Mouse (Mus musculus): Measurements from ENCODE around the gene Arrdc2.

Gene Arrdc2

DNA sequence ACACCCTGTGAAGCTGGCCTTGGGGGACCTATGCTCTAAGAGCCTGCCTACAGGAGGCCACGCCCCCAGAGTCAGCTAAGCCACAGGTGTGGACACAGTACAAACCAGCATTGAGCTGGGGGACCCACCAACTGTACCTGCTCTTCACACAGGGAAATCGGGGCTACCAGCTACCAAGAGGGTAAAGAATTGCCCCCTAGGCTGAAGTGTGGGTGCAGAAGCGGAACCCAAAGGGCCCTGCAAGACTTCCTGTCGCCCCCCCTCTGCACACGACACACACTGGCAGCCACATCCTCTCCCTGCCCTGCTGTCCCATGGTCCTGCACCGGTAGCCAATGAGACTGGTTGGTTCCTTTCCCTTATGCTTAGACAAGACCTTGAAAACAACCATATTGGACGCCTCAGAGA is 48.2 kb downstream of the Arrdc2 start:
- DNase-seq (ENCODE audit: low read depth in 2 of 2, low spot score in 2 of 2): peak; percentile 62 to 83

DNA sequence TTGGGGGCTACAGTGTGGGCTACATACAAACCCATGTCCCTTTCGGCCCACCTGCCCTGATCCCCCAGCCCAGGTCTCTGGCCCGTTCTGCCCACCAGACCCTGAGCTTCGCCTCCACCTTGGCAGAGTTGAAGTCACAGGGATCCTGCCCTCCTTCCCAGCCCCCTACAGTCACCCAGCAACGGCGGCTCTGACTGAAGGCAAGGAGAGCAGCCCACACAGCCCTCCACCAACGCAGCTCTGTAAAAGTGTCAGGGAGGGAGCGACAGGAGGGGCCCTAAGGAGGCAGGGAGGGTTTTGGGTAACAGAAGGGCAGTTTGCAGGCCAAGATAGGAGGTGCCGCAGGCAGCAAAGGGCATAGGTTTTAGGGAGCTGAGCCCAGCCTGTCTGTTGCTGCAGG is 48.7 kb downstream of the Arrdc2 start:
- DNase-seq (ENCODE audit: low read depth in 2 of 2, low spot score in 2 of 2): no peak

DNA sequence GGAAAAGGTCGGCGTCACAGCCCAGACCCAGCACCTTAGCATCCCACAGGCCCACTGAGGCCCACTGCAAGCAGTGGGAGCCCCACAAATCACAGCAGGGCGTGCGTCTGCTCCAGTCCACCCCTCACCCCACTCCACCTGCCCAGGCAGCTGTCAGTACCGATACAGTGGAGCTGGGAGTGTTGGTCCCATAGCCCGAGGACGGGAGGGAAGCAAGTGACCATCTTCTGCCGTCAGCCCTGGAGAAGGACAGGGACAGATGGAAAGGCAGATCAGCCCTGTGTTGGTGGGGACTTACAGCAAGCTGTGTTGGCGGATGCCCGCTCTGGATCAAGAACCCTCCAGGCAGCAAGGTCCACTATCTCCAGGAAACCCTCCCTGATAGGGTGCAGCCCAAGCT is 50.5 kb downstream of the Arrdc2 start:
- no peak for DNase-seq (ENCODE audit: low read depth in 2 of 2, low spot score in 2 of 2)

DNA sequence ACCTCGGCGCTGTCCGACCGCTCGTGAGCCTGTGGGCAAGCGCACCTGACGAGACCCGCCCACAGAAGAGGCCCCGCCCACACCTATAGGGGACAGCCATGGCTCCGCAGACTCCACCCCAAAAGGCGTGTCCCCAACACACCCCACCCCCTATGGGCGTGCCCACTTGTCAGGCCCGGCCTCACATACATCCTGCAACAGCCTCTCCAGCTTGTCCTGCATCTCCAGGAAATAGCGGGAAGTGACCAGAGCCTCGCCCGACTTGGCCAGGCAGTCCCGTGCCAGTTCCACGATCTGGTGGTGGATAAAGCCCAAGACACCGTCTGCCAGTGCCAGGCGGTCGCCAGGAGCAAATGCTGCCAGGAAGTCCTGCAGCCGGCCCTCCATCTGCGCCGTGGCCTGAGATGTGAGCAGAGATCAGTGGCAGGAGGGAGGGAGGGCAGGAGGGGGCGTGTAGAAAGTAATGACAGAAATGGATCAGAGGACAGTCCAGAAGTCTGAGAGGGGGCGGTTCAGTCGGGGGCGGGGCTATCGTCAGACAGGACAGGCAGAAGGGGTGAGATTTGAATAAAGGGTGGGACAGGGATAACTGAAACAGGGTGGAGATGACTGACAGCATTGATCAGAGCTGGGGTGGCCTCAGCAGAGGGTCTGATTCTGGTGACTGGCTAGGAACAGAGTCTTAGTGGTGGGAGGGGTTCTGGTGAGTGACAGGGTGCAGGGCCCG is 51.4 kb downstream of the Arrdc2 start:
- no peak for DNase-seq (ENCODE audit: low read depth in 2 of 2, low spot score in 2 of 2)

DNA sequence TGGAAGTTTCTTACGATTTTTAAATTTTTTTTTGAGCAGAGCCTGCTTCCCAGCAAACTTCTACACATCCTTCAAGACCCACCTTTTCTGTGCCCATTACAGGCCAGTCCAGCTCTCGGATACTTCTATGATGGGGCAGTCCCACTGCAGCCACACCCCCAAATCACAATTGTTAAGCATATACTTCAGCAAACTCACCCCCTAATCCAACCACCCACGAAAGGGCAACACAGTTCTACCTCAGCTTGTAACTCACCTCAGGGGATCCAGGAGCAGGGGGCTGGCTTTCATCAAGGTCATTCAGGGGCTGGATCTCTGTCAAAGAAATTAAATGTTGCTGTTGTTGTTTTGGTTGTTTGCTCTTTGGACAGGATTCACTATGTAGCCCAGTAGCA is 52.5 kb downstream of the Arrdc2 start:
- no peak for DNase-seq (ENCODE audit: low read depth in 2 of 2, low spot score in 2 of 2)

DNA sequence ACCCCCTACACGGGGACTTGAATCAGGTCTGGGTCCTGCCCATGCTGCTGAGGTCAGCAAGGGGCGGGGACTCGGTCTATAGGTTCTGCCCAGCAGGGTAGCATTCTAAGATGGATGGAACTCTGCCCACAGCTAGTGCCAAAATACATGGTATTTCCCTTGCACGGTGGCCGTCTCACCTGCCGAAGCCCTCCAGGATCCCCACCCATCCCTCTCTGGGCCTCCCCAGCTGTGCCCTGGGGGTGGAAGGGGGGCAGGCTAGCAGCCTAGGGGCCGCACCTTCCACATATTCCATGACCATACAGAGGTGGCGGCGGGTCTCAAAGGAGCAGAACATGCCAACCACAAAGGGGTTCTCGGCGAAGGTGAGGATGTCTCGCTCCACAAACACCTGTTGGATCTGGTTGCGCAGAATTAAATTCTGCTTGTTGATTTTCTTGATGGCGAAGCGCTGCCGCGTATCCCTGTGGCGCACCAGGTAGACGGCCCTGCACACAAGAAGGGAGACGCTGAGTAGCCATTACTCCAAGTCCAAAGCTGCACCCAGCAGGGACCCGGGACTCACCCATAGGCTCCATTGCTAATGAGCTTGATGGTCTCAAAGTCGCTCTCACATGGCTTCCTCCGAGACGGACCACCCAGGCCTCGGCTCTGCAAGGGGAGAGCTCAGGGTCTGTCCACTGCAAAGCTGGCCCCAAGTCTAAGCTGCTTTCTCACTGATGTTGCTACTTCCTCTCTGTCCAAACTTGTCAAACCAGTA is 53.0 kb downstream of the Arrdc2 start:
- no peak for DNase-seq (ENCODE audit: low read depth in 2 of 2, low spot score in 2 of 2)

Data from CD8-positive naive resting alpha-beta T cell, adult 2 months (primary cell).